Mouse (Mus musculus): ENCODE results near the gene Hspb6. TPM values are rescaled to one million over a fixed set of nuclear protein-coding genes. Genes with fewer than 3 reads are reported as not detected.

Hspb6 gene
- total RNA-seq, 2 experiments from 2014 or later = 3.3 to 3.7 TPM

Small RNAs within 50 kb of the gene (microRNA-seq; reads per million reads assigned to microRNA genes)
- gene Gm38670 = 0.63 to 0.90 reads per million in 2 experiments
- gene Mir3569 = 1.1 to 1.2 reads per million in 2 experiments

Other genes with a start within 250 kb of the Hspb6 start
- 10 to 100 TPM; 54.2 to 57.2 TPM for gene Alkbh6, start 243.5 kb upstream of the Hspb6 start, total RNA-seq (2021)
- gene Syne4, start 237.4 kb upstream of the Hspb6 start, total RNA-seq (2021) = 10 to 100 TPM; 10.5 to 12.7 TPM
- gene E130208F15Rik, start 230.4 kb upstream of the Hspb6 start, total RNA-seq (2021) = under 1 TPM; 0.28 to 0.40 TPM
- 1 to 10 TPM; 6.6 to 7.4 TPM for gene Sdhaf1, start 228.3 kb upstream of the Hspb6 start, total RNA-seq (2021)
- gene Lrfn3, start 189.4 kb upstream of the Hspb6 start, total RNA-seq (2021) = 10 to 100 TPM; 29.3 to 30.7 TPM
- gene Tyrobp, start 138.4 kb upstream of the Hspb6 start, total RNA-seq (2021) = 10 to 100 TPM; 27.4 to 30.2 TPM
- not detected for gene Hcst, start 132.3 kb upstream of the Hspb6 start, total RNA-seq (2021)
- 1 to 10 TPM; 3.1 to 3.4 TPM for gene Nfkbid, start 130.4 kb upstream of the Hspb6 start, total RNA-seq (2021)
- 1,000 to 10,000 TPM; 1,244 to 1,325 TPM for gene Aplp1, start 106.6 kb upstream of the Hspb6 start, total RNA-seq (2021)
- 10 to 100 TPM; 12.3 to 21.0 TPM for gene Kirrel2, start 94.5 kb upstream of the Hspb6 start, total RNA-seq (2021)
- gene Nphs1, start 93.9 kb upstream of the Hspb6 start, total RNA-seq (2021) = 1 to 10 TPM; 1.2 TPM
- under 1 TPM in 1 of 2 experiments, not detected in 1; 0.73 TPM for gene Prodh2, start 58.6 kb upstream of the Hspb6 start, total RNA-seq (2021)
- gene Arhgap33, start 17.1 kb upstream of the Hspb6 start, total RNA-seq (2021) = 100 to 1,000 TPM; 104 to 111 TPM
- gene Proser3, start 121 bp downstream of the Hspb6 start, total RNA-seq (2021) = 1 to 10 TPM; 5.7 to 6.9 TPM
- 10 to 100 TPM; 46.4 to 50.1 TPM for gene Lin37, start 7.7 kb downstream of the Hspb6 start, total RNA-seq (2021)
- gene U2af1l4, start 11.1 kb downstream of the Hspb6 start, total RNA-seq (2021) = 10 to 100 TPM; 69.0 to 72.2 TPM
- 10 to 100 TPM; 10.9 to 11.1 TPM for gene Gm49396, start 11.2 kb downstream of the Hspb6 start, total RNA-seq (2021)
- gene Psenen, start 11.4 kb downstream of the Hspb6 start, total RNA-seq (2021) = 10 to 100 TPM; 79.8 to 92.4 TPM
- gene Igflr1, start 13.2 kb downstream of the Hspb6 start, total RNA-seq (2021) = 1 to 10 TPM; 5.5 to 7.0 TPM
- gene Kmt2b, start 36.5 kb downstream of the Hspb6 start, total RNA-seq (2021) = 10 to 100 TPM; 42.3 to 53.4 TPM
- gene Zbtb32, start 46.7 kb downstream of the Hspb6 start, total RNA-seq (2021) = not detected
- gene Upk1a, start 60.7 kb downstream of the Hspb6 start, total RNA-seq (2021) = under 1 TPM in 1 of 2 experiments, not detected in 1; 0.25 TPM
- gene Cox6b1, start 74.0 kb downstream of the Hspb6 start, total RNA-seq (2021) = 100 to 1,000 TPM; 609 to 715 TPM
- gene Etv2, start 83.7 kb downstream of the Hspb6 start, total RNA-seq (2021) = not detected
- 10 to 100 TPM; 72.4 to 76.0 TPM for gene Rbm42, start 98.1 kb downstream of the Hspb6 start, total RNA-seq (2021)
- gene Haus5, start 112.8 kb downstream of the Hspb6 start, total RNA-seq (2021) = 1 to 10 TPM; 4.7 to 5.0 TPM
- not detected for gene Pmis2, start 119.4 kb downstream of the Hspb6 start, total RNA-seq (2021)
- gene 2200002J24Rik, start 146.7 kb downstream of the Hspb6 start, total RNA-seq (2021) = not detected
- gene Atp4a, start 160.0 kb downstream of the Hspb6 start, total RNA-seq (2021) = under 1 TPM; 0.35 to 0.70 TPM
- 100 to 1,000 TPM; 107 to 118 TPM for gene Tmem147, start 177.4 kb downstream of the Hspb6 start, total RNA-seq (2021)
- not detected for gene Gapdhs, start 191.5 kb downstream of the Hspb6 start, total RNA-seq (2021)
- gene Sbsn, start 199.3 kb downstream of the Hspb6 start, total RNA-seq (2021) = 1 to 10 TPM; 6.4 to 9.7 TPM
- gene Dmkn, start 211.6 kb downstream of the Hspb6 start, total RNA-seq (2021) = under 1 TPM in 1 of 2 experiments, not detected in 1; 0.91 TPM
- gene Krtdap, start 235.7 kb downstream of the Hspb6 start, total RNA-seq (2021) = not detected